Comparison of ENCODE assay signal across 8 mouse cellular contexts in genomic region chr17:36915076-36915475, GRCm38 (mm10). TPM values are rescaled to one million over a fixed set of nuclear protein-coding genes. Genes with fewer than 3 reads are reported as not detected.
DNase-seq lines count a peak whose midpoint lies in the region; ATAC-seq and TF ChIP-seq lines count a peak whose summit lies in the region.

No protein-coding gene starts in this region.

- intact Hi-C loops in left cerebral cortex, postnatal 4 days (cut with DNase I), result no loop called here

- 16% methylated on average over 9 of the region's 9 CpGs for WGBS in kidney, embryonic 16.5 days
- 13% methylated on average over 9 of the region's 9 CpGs for WGBS in embryonic facial prominence, embryonic 11.5 days
- WGBS in hindbrain, postnatal 0 days, result 14% methylated on average over 9 of the region's 9 CpGs

- peak; percentile 67 for DNase-seq in kidney, adult 18-20 months
- peak; percentile 62 to 81 for DNase-seq in adrenal gland, postnatal 36 days
- peak; percentile 70 for DNase-seq in embryonic facial prominence, embryonic 11.5 days (ENCODE audit: low spot score)
- peak; percentile 66 for DNase-seq in hindbrain, postnatal 0 days (ENCODE audit: low spot score)
- DNase-seq in left cerebral cortex, postnatal 4 days, result peak; percentile 70
- peak; percentile 73 for DNase-seq in naive thymus-derived CD4-positive, alpha-beta T cell, adult 2 months (ENCODE audit: low read depth)
- peak; percentile 70 for DNase-seq in thymus, postnatal 25 days

- no peak overlapping the region for H3K4me3 ChIP-seq in kidney, embryonic 16.5 days (ENCODE audit: low read length)
- H3K4me3 ChIP-seq in embryonic facial prominence, embryonic 11.5 days (ENCODE audit: low read depth, low read length), result no peak overlapping the region
- no peak overlapping the region for H3K4me3 ChIP-seq in hindbrain, postnatal 0 days (ENCODE audit: low read length)

- H3K9me3 ChIP-seq in kidney, embryonic 16.5 days (ENCODE audit: low read length), result no peaks in the 10 kb centered on the region
- H3K9me3 ChIP-seq in embryonic facial prominence, embryonic 11.5 days (replicated peaks; ENCODE audit: control insufficient read depth, low read length), result no peaks in the 10 kb centered on the region
- no peaks in the 10 kb centered on the region for H3K9me3 ChIP-seq in hindbrain, postnatal 0 days (ENCODE audit: low read length)

- no peak for ATAC-seq in kidney, embryonic 16.5 days (ENCODE audit: low FRiP score, low TSS enrichment)
- ATAC-seq in embryonic facial prominence, embryonic 11.5 days (replicated peaks; ENCODE audit: insufficient number of reproducible peaks, low FRiP score, low TSS enrichment, low read depth), result no peak
- no peak; the same call in 1 of the 2 replicates for ATAC-seq in hindbrain, postnatal 0 days

- H3K4me2 ChIP-seq in kidney, embryonic 16.5 days (replicated peaks; ENCODE audit: low read depth, low read length), result no peak overlapping the region
- no peak overlapping the region for H3K4me2 ChIP-seq in embryonic facial prominence, embryonic 11.5 days (ENCODE audit: low read depth, low read length)
- no peak overlapping the region for H3K4me2 ChIP-seq in hindbrain, postnatal 0 days (ENCODE audit: low read depth, low read length)

- H3K9ac ChIP-seq in kidney, embryonic 16.5 days (replicated peaks; ENCODE audit: low read length), result no peak overlapping the region
- H3K9ac ChIP-seq in embryonic facial prominence, embryonic 11.5 days (replicated peaks; ENCODE audit: low read length), result no peak overlapping the region
- no peak overlapping the region for H3K9ac ChIP-seq in hindbrain, postnatal 0 days (replicated peaks; ENCODE audit: low read length)

- no peaks in the 10 kb centered on the region for H3K4me1 ChIP-seq in kidney, embryonic 16.5 days (ENCODE audit: insufficient read depth, low read length)
- H3K4me1 ChIP-seq in embryonic facial prominence, embryonic 11.5 days (ENCODE audit: control insufficient read depth, insufficient read depth, low read length), result no peaks in the 10 kb centered on the region
- H3K4me1 ChIP-seq in hindbrain, postnatal 0 days (ENCODE audit: insufficient read depth, low read length), result no peaks in the 10 kb centered on the region

- peaks cover 9% of the 10 kb centered on the region; the same call in 1 of the 2 replicates for H3K27me3 ChIP-seq in kidney, embryonic 16.5 days (ENCODE audit: insufficient read depth, low read length)
- no peaks in the 10 kb centered on the region for H3K27me3 ChIP-seq in embryonic facial prominence, embryonic 11.5 days (ENCODE audit: control insufficient read depth, insufficient read depth, low read length)
- no peaks in the 10 kb centered on the region for H3K27me3 ChIP-seq in hindbrain, postnatal 0 days (ENCODE audit: insufficient read depth, low read length)

- no peaks in the 10 kb centered on the region for H3K36me3 ChIP-seq in kidney, embryonic 16.5 days (ENCODE audit: insufficient read depth, low read length)
- no peaks in the 10 kb centered on the region for H3K36me3 ChIP-seq in embryonic facial prominence, embryonic 11.5 days (replicated peaks; ENCODE audit: control insufficient read depth, insufficient read depth, low read depth, low read length)
- no peaks in the 10 kb centered on the region for H3K36me3 ChIP-seq in hindbrain, postnatal 0 days (ENCODE audit: insufficient read depth, low read length)

- no peak overlapping the region for H3K27ac ChIP-seq in kidney, embryonic 16.5 days (ENCODE audit: low read length)
- H3K27ac ChIP-seq in embryonic facial prominence, embryonic 11.5 days (replicated peaks; ENCODE audit: low read depth, low read length), result no peak overlapping the region
- no peak overlapping the region for H3K27ac ChIP-seq in hindbrain, postnatal 0 days

- TF ChIP-seq CTCF in hindbrain, postnatal 0 days (IDR thresholded peaks at IDR 0.05; ENCODE audit: low read depth), result peak; percentile 81

RNA-seq across cellular contexts. Expression of gene Trim31, which starts 17.2 kb away (rescaled TPM):
- polyA plus RNA-seq in kidney, embryonic 16.5 days (2015; fragmentation: Nextera tagmentation; extraction: Ambion mirVana), result not detected in 2 replicates
- not detected for total RNA-seq in adrenal gland, postnatal 36 days (2021)
- not detected in 2 replicates for polyA plus RNA-seq in embryonic facial prominence, embryonic 11.5 days (2014; fragmentation: Nextera tagmentation; extraction: Ambion mirVana)
- not detected in 2 replicates for total RNA-seq in hindbrain, postnatal 0 days (2014; rRNA removed)
- not detected in 2 replicates for polyA plus RNA-seq in hindbrain, postnatal 0 days (2015; fragmentation: Nextera tagmentation; extraction: Ambion mirVana)
- total RNA-seq in left cerebral cortex, postnatal 4 days (2021), result not detected

RNA-seq across cellular contexts. Expression of gene Trim40, which starts 25.2 kb away (rescaled TPM):
- polyA plus RNA-seq in kidney, embryonic 16.5 days (2015; fragmentation: Nextera tagmentation; extraction: Ambion mirVana), result not detected in 2 replicates
- total RNA-seq in adrenal gland, postnatal 36 days (2021), result under 1 TPM; 0.23 to 0.40 TPM
- not detected in 2 replicates for polyA plus RNA-seq in embryonic facial prominence, embryonic 11.5 days (2014; fragmentation: Nextera tagmentation; extraction: Ambion mirVana)
- total RNA-seq in hindbrain, postnatal 0 days (2014; rRNA removed), result not detected in 2 replicates
- 0.13 TPM in 1 of 2 replicates, not detected in the other for polyA plus RNA-seq in hindbrain, postnatal 0 days (2015; fragmentation: Nextera tagmentation; extraction: Ambion mirVana)
- total RNA-seq in left cerebral cortex, postnatal 4 days (2021), result not detected

RNA-seq across cellular contexts. Expression of gene Rnf39, which starts 27.6 kb away (rescaled TPM):
- polyA plus RNA-seq in kidney, embryonic 16.5 days (2015; fragmentation: Nextera tagmentation; extraction: Ambion mirVana), result 0.22 and 0.27 TPM in 2 replicates
- total RNA-seq in adrenal gland, postnatal 36 days (2021), result under 1 TPM in 1 of 2 experiments, not detected in 1; 0.16 TPM
- 0.13 TPM in 1 of 2 replicates, not detected in the other for polyA plus RNA-seq in embryonic facial prominence, embryonic 11.5 days (2014; fragmentation: Nextera tagmentation; extraction: Ambion mirVana)
- total RNA-seq in hindbrain, postnatal 0 days (2014; rRNA removed), result 4.2 and 6.1 TPM in 2 replicates
- polyA plus RNA-seq in hindbrain, postnatal 0 days (2015; fragmentation: Nextera tagmentation; extraction: Ambion mirVana), result 2.5 and 3.6 TPM in 2 replicates
- total RNA-seq in left cerebral cortex, postnatal 4 days (2021), result 1 to 10 TPM; 1.7 TPM

RNA-seq across cellular contexts. Expression of gene Ppp1r11, which starts 36.5 kb away (rescaled TPM):
- 111 and 116 TPM in 2 replicates for polyA plus RNA-seq in kidney, embryonic 16.5 days (2015; fragmentation: Nextera tagmentation; extraction: Ambion mirVana)
- 100 to 1,000 TPM in 1 of 2 experiments, 10 to 100 TPM in 1; 91.8 to 102 TPM for total RNA-seq in adrenal gland, postnatal 36 days (2021)
- 136 and 152 TPM in 2 replicates for polyA plus RNA-seq in embryonic facial prominence, embryonic 11.5 days (2014; fragmentation: Nextera tagmentation; extraction: Ambion mirVana)
- 28.4 and 28.5 TPM in 2 replicates for total RNA-seq in hindbrain, postnatal 0 days (2014; rRNA removed)
- polyA plus RNA-seq in hindbrain, postnatal 0 days (2015; fragmentation: Nextera tagmentation; extraction: Ambion mirVana), result 143 and 145 TPM in 2 replicates
- 10 to 100 TPM; 81.7 to 91.9 TPM for total RNA-seq in left cerebral cortex, postnatal 4 days (2021)

RNA-seq across cellular contexts. Expression of gene Znrd1, which starts 43.3 kb away (rescaled TPM):
- 90.7 and 94.7 TPM in 2 replicates for polyA plus RNA-seq in kidney, embryonic 16.5 days (2015; fragmentation: Nextera tagmentation; extraction: Ambion mirVana)
- 10 to 100 TPM; 44.2 to 45.0 TPM for total RNA-seq in adrenal gland, postnatal 36 days (2021)
- 96.7 and 104 TPM in 2 replicates for polyA plus RNA-seq in embryonic facial prominence, embryonic 11.5 days (2014; fragmentation: Nextera tagmentation; extraction: Ambion mirVana)
- total RNA-seq in hindbrain, postnatal 0 days (2014; rRNA removed), result 45.0 and 52.7 TPM in 2 replicates
- 49.3 and 51.2 TPM in 2 replicates for polyA plus RNA-seq in hindbrain, postnatal 0 days (2015; fragmentation: Nextera tagmentation; extraction: Ambion mirVana)
- 10 to 100 TPM; 25.8 to 30.3 TPM for total RNA-seq in left cerebral cortex, postnatal 4 days (2021)
